Mouse (Mus musculus): ENCODE measurements at regions not wholly inside any gene's neighbourhood (a gene's known extent, or its start where the extent isn't known, plus 50 kb on each side); places are given as distances from the start of the nearest gene placed in this dataset.

DNA sequence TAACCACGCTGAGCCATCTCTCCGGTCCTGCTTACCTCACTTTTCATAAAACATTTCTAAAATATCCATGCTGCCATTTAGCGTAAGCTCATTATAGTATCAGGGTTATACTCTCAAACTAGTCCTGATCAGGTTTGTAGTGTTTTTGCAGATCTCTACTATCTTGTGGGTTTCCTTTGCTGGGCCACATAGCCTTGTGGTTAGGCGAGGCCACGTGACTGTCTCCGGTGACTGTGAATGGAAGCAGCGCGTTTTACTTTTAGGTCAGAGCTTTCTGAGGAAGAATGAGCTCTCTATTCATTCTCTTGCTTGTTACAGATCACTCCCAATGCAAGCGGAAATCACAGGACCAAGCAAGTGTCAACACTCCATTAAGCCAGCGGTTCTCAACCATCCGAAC lies 71.4 kb upstream of the Grip1 start:
- TF ChIP-seq CTCF (IDR thresholded peaks at IDR 0.05; ENCODE audit: borderline replicate concordance, control insufficient read depth, extremely low read depth, insufficient read depth, low read length, poor library complexity) (no peak), POLR2A (IDR thresholded peaks at IDR 0.05; ENCODE audit: control insufficient read depth, extremely low read depth, insufficient read depth, low read length, poor library complexity) (no peak)
